Mouse (Mus musculus) left cerebral cortex, postnatal 4 days (tissue): ENCODE measurements around the gene Pnpla3. TPM values are rescaled to one million over a fixed set of nuclear protein-coding genes. Genes with fewer than 3 reads are reported as not detected.

Experiments used
- DNase-seq: peaks from one replicate; pipeline ENCODE4 v3.0.0-alpha.2; 2022
- intact Hi-C: fragments of 180-260 bp; cut with DNase I; formaldehyde crosslinking; loops from one replicate; pipeline ENCODE4 v1.15.1; 2025
- total RNA-seq, 2 experiments: library from RNA; stranded (reverse); gene quantifications; 2 replicates each; pipeline ENCODE4 v1.2.3; 2021

Gene Pnpla3
- total RNA-seq, 2 experiments from 2014 or later, result 12.6 to 13.1 TPM

GRCm38 (mm10) chr15:84169511-84169910, 1.9 kb downstream of the Pnpla3 start:
- no peak for DNase-seq
- intact Hi-C loops, result no loop called here

GRCm38 (mm10) chr15:84171166-84171565, 3.5 kb downstream of the Pnpla3 start:
- intact Hi-C loops, result no loop called here
- DNase-seq, result no peak

GRCm38 (mm10) chr15:84178733-84179132, 11.1 kb downstream of the Pnpla3 start:
- intact Hi-C loops, result no loop called here
- DNase-seq, result no peak

- intact Hi-C loops, result no loop called here
- no peak for DNase-seq
Measured at GRCm38 (mm10) chr15:84182000-84182399, 14.4 kb downstream of the Pnpla3 start.

- intact Hi-C loops, result no loop called here
- DNase-seq, result no peak
Measured at GRCm38 (mm10) chr15:84183967-84184366, 16.3 kb downstream of the Pnpla3 start.

- intact Hi-C loops, result no loop called here
- no peak for DNase-seq
Measured at GRCm38 (mm10) chr15:84186196-84186595, 18.6 kb downstream of the Pnpla3 start.

GRCm38 (mm10) chr15:84188887-84189530, 21.4 kb downstream of the Pnpla3 start:
- intact Hi-C loops, result no loop called here
- no peak for DNase-seq

GRCm38 (mm10) chr15:84189881-84190280, 22.2 kb downstream of the Pnpla3 start:
- no peak for DNase-seq
- intact Hi-C loops, result no loop called here

GRCm38 (mm10) chr15:84191724-84192057, 24.1 kb downstream of the Pnpla3 start:
- intact Hi-C loops, result no loop called here
- DNase-seq, result no peak

GRCm38 (mm10) chr15:84192058-84192791, 24.6 kb downstream of the Pnpla3 start, which contains the start of gene Samm50:
Gene Samm50 (plus strand): TSS chr15:84192241.
- intact Hi-C loops, result no loop called here
- DNase-seq, result peak; percentile 92

- DNase-seq, result no peak
- intact Hi-C loops, result no loop called here
Measured at GRCm38 (mm10) chr15:84196486-84197165, 29.0 kb downstream of the Pnpla3 start.

- no peak for DNase-seq
- intact Hi-C loops, result no loop called here
Measured at GRCm38 (mm10) chr15:84207327-84207726, 39.7 kb downstream of the Pnpla3 start.

- no peak for DNase-seq
- intact Hi-C loops, result loop anchor here (2.0 kb wide), 1 partner anchor 421 kb away; no protein-coding TSS in a partner anchor
Measured at GRCm38 (mm10) chr15:84209517-84210412, 42.1 kb downstream of the Pnpla3 start.

GRCm38 (mm10) chr15:84210461-84210860, 42.8 kb downstream of the Pnpla3 start:
- intact Hi-C loops, result no loop called here
- no peak for DNase-seq

- DNase-seq, result no peak
- intact Hi-C loops, result no loop called here
Measured at GRCm38 (mm10) chr15:84210941-84211340, 43.3 kb downstream of the Pnpla3 start.

- no peak for DNase-seq
- intact Hi-C loops, result no loop called here
Measured at GRCm38 (mm10) chr15:84211564-84211963, 43.9 kb downstream of the Pnpla3 start.

GRCm38 (mm10) chr15:84212031-84212755, 44.6 kb downstream of the Pnpla3 start:
- peak; percentile 91 for DNase-seq
- intact Hi-C loops, result no loop called here

- no peak for DNase-seq
- intact Hi-C loops, result no loop called here
Measured at GRCm38 (mm10) chr15:84212756-84213105, 45.1 kb downstream of the Pnpla3 start.

GRCm38 (mm10) chr15:84213162-84213739, 45.6 kb downstream of the Pnpla3 start:
- DNase-seq, result no peak
- intact Hi-C loops, result no loop called here

GRCm38 (mm10) chr15:84214476-84214875, 46.8 kb downstream of the Pnpla3 start:
- no peak for DNase-seq
- intact Hi-C loops, result no loop called here
